Mouse (Mus musculus) megakaryocyte, embryonic 14.5 days (primary cell): ENCODE data around the gene Gm10128.
"Not testable (repeated sequence)": the region's sequence is repeated elsewhere in the genome, so short reads cannot be mapped to it uniquely, and the experiment has no call there.

Experiments
- FLI1 ChIP-seq: IDR thresholded peaks from 2 replicates; pipeline ENCODE4 v1.6.1; 2012; ENCODE audit warnings: low read length, inconsistent platforms, mixed read lengths
- GATA1 ChIP-seq: IDR thresholded peaks from 3 replicates; pipeline ENCODE4 v1.6.1; 2012; ENCODE audit warnings: mixed read lengths, low read length, inconsistent platforms, borderline replicate concordance

DNA sequence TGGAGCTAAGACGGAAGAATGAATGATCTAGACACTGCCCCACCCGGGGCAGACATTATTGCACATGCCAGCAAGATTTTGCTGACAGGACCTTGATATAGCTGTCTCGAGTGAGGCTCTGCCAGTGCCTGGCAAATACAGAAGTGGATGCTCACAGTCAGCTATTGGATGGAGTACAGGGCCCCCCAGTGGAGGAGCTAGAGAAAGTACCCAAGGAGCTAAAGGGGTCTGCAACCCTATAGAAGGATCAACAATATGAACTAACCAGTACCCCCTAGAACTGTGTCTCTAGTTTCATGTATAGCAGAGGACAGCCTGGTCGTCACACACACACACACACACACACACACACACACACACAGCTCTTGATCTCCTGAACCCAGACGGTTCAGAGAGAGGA lies 37.4 kb upstream of the Gm10128 start:
- TF ChIP-seq GATA1, FLI1: not testable (repeated sequence)
